ENCODE assay signal across 8 mouse cellular contexts in the genomic region with DNA sequence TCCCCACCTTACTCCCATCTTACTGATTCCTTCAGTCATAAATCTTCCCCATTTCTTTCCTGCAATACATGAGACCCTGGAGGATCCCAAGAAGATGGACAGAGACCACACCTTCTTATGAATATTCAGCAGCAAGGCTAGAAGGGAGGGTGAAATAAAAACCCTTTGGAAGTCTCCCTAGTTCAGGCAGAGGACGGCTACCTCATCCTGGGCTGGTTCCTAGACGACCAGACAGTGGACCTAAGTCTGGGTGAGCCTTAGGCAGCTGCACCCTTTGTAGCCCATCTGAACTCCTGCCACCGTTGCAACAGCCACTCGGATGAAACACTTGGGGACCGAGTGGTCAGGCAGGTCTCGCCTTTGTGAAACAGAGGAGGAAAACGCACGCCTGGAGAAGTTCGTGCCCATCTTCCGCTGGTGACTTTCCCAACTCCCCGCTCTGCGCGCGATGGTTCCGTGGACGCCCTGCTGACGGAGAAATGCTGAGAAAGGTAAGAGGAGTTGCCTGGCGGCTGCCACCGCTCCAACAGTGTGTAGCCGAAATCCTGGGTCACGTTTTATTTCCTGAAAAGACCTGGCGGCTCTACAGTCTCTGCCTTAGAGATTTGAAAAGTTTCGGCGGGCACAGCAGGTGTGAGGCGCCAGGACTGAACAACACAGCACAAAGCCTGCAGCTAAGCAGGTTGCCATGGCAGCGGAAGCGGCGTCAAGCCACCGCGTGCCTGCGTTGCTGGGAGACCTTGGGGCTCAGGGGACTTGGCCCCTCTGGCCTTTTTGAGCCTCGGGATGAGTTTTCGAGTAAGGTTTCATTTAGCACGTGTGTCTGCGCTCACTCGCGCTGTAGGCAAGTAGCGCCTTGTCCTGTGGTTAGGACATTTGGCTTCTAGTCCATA.
DNase-seq lines count a peak whose midpoint lies in the region; ATAC-seq and TF ChIP-seq lines count a peak whose summit lies in the region.

No protein-coding gene starts in this region.

- TF ChIP-seq POLR2A in thymus, adult 2 months (IDR thresholded peaks at IDR 0.05; ENCODE audit: control insufficient read depth, extremely low read depth, insufficient read depth, low read length, poor library complexity) = no peak

- H3K4me3 ChIP-seq in embryonic facial prominence, embryonic 12.5 days = peak overlapping the region; percentile 36
- peak overlapping the region; percentile 56 for H3K4me3 ChIP-seq in layer of hippocampus, adult 2 months
- H3K4me3 ChIP-seq in thymus, adult 2 months (ENCODE audit: control insufficient read depth, insufficient read depth, low read length) = peak overlapping the region; percentile 19

- H3K9me3 ChIP-seq in embryonic facial prominence, embryonic 12.5 days = no peaks in the 10 kb centered on the region

- peak; percentile 22 for DNase-seq in urinary bladder, postnatal 25 days (ENCODE audit: low spot score)
- no peak for DNase-seq in urinary bladder, postnatal 10 days (ENCODE audit: low spot score)
- DNase-seq in heart, postnatal 4 days = peak; percentile 49
- DNase-seq in layer of hippocampus, adult 2 months (ENCODE audit: low spot score in 2 of 2) = peak; percentile 52 to 59
- DNase-seq in lung, adult 18-20 months = peak; percentile 28 to 60
- DNase-seq in thymus, adult 2 months = peak; percentile 74

- peaks cover 13% of the 10 kb centered on the region; the same call in 1 of the 2 replicates for H3K4me1 ChIP-seq in embryonic facial prominence, embryonic 12.5 days
- peaks cover 7% of the 10 kb centered on the region for H3K4me1 ChIP-seq in thymus, adult 2 months (replicated peaks; ENCODE audit: control insufficient read depth, insufficient read depth, low read length)

- under 1% methylated on average over 38 of the region's 38 CpGs for WGBS in embryonic facial prominence, embryonic 12.5 days
- 1% methylated on average over 38 of the region's 38 CpGs for WGBS in thymus, adult 2 months

- peak overlapping the region; percentile 67; the same call in 1 of the 2 replicates for H3K27ac ChIP-seq in embryonic facial prominence, embryonic 12.5 days
- no peak overlapping the region for H3K27ac ChIP-seq in layer of hippocampus, adult 2 months
- H3K27ac ChIP-seq in thymus, adult 2 months (ENCODE audit: control insufficient read depth, insufficient read depth, low read length) = no peak overlapping the region

- no peaks in the 10 kb centered on the region for H3K36me3 ChIP-seq in embryonic facial prominence, embryonic 12.5 days
- no peaks in the 10 kb centered on the region for H3K36me3 ChIP-seq in thymus, adult 2 months (ENCODE audit: control insufficient read depth, insufficient read depth, low read length)

- H3K9ac ChIP-seq in embryonic facial prominence, embryonic 12.5 days = peak overlapping the region; percentile 8; the same call in 1 of the 2 replicates

- peaks cover 20% of the 10 kb centered on the region; the same call in 1 of the 2 replicates for H3K27me3 ChIP-seq in embryonic facial prominence, embryonic 12.5 days
- peaks cover 3% of the 10 kb centered on the region; the same call in 1 of the 2 replicates for H3K27me3 ChIP-seq in thymus, adult 2 months (ENCODE audit: control insufficient read depth, insufficient read depth, low read length)

- peak; percentile 79 for ATAC-seq in embryonic facial prominence, embryonic 12.5 days (ENCODE audit: insufficient number of reproducible peaks, insufficient read depth, low FRiP score, low TSS enrichment)
- 0 out of 2 replicates have a peak, but pooled peaks have one; percentile 38 for ATAC-seq in neutrophil, adult 5-6 weeks (ENCODE audit: extremely low read depth, insufficient number of reproducible peaks, low FRiP score, poor library complexity, severe bottlenecking)

- peak overlapping the region; percentile 70 for H3K4me2 ChIP-seq in embryonic facial prominence, embryonic 12.5 days (replicated peaks)

- no peak for TF ChIP-seq CTCF in layer of hippocampus, adult 2 months (conservative IDR thresholded peaks at IDR 0.05)
- 0 out of 2 replicates have a peak, but pooled peaks have one; percentile 15 for TF ChIP-seq CTCF in thymus, adult 2 months (IDR thresholded peaks at IDR 0.05; ENCODE audit: borderline replicate concordance, control insufficient read depth, extremely low read depth, insufficient read depth, low read length, poor library complexity)
